Mouse (Mus musculus): Measurements from ENCODE around the gene Adgra1.
A peak's percentile ranks its signal among the peaks of the same experiment; 100 is the strongest.

The Adgra1 gene

DNA sequence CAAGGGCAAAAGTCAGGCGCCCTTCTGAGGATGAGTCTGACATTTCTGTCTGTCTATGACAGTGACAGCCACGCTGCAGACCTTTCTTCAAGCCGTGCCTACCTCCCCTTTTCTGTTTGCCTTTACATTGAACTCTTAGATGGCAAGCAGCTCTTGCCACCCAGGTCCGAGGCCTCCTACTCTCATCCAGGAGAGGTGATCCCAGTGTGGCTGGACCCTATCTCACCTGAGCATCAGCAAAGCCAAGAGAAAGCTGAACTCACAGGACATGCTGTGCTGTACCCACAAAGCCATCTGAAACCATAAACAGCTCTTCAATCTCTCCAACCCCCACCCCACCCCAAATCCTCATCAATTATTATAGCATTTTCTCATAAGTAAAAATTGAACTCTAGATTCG is 16.7 kb downstream of the Adgra1 start:
- no peak for DNase-seq

GRCm38 (mm10) chr7:139851098-139851497 is 17.1 kb downstream of the Adgra1 start:
- no peak for DNase-seq

DNA sequence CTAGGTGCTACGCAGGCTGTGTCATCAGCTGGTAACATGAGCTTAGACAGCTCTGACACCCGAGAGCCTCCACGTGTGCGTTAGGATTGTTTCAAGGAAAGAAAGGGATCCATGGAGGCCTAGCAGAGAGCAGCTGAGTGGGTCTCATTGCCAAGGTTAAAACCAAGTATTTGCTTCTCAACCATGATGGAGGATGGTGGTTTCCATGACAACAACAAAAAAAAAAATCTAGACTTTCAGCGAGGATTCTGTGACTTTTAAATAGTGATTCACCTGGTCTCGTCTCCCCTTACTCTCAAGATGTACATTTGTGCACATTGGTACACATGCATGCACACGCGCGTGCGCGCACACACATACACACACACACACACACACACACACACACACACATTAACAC is 21.3 kb downstream of the Adgra1 start:
- DNase-seq, result no peak

DNA sequence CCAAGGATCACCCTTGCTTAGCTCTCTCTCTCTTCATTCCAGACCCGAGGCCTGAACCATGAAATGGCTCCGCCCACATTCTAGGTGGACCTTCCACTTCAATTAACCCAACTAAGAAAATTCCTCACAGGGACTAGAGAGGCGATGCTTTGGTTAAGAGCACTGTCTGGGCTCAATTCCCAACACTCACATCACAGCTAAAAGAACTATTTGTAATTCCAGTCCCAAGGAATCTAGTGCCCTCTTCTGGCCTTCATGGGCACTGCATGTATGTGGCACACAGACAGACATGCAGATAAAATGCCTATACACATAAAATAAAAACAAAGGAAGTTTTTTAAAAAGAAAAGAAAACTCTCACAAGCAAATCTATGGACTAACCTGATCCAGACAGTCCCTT is 27.4 kb downstream of the Adgra1 start:
- DNase-seq, result peak; percentile 35 to 57

- peak in 1 of 2 experiments; percentile 2 for DNase-seq
Observed at GRCm38 (mm10) chr7:139863076-139863475, 29.1 kb downstream of the Adgra1 start.

- DNase-seq, result peak in 1 of 2 experiments; percentile 18
Observed at GRCm38 (mm10) chr7:139864253-139864652, 30.3 kb downstream of the Adgra1 start.

DNA sequence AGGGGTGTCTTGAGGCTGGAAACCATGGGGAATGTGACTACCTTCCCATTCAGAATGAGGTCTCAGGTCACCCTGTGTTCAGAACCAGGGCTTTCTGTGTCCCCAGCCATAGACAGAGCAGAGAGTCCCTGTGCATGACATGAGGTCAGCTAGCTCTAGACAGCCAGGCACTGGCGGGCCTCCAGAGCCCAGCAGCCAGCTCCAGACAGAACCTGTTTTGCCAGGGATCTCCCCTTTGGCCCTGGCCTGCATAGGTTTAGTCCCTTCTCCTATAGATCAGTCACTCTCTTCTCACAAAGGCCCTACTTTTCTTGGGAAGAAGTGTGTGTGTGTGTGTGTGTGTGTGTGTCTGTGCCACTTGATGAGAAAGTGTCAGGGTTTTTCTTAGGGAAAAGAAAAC is 30.9 kb downstream of the Adgra1 start:
- peak in 1 of 2 experiments; percentile 10 for DNase-seq

DNA sequence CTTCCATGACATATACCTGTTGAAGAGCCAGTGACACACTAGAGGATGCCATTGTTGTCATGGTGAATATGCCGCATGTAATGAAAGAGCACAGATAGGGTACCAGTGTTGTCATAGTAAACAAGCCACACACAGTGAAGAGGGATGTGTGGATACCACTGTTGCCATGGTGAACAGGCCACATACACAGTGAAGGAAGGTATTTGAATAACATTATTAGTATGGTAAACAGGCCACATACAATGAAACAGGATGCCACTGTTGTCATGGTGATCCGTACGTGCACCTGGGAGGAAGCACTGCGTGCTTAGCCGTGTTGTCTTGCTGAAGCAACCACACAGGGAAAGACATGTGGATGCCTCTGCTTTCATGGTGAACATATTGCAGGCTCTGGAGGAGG is 37.0 kb downstream of the Adgra1 start:
- peak in 1 of 2 experiments; percentile 8 for DNase-seq

- peak in 1 of 2 experiments; percentile 16 for DNase-seq
Observed at GRCm38 (mm10) chr7:139877167-139877792, 43.3 kb downstream of the Adgra1 start.

DNA sequence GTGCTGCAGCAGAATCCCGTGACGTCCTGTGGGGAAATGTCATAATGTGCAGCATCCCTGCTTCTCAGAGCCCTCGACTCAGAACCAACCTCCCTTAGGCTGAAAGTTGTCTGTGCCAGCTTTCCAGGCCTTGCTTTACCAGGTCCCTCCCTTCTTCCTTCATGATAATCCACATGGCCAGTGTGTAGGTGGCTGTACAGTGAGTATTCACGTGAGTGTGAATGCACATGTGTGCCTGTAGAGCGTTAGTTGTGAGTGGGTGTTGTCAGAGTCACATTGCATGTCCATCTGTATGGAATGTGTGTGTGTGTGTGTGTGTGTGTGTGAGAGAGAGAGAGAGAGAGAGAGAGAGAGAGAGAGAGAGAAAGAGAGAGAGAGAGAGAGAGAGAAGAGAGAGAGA is 44.1 kb downstream of the Adgra1 start:
- DNase-seq, result peak in 1 of 2 experiments; percentile 4

DNA sequence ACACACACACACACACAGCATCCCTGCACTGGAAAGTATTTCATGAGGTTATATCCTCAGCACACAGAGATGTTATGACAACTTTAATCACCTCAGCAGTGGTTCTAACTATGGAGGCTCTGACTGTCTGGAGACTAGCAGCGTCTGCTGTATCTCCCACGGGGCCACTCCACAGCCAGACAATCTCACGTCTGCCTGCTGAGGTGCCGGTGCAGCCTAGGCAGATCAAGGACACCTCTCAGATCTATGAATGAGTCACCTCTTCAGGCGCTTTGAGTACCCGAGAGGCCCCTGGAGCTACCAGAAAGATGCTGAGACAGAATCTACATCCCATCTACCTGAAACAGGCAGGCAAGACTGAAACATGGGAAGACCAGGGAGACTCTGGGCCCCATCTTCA is 44.6 kb downstream of the Adgra1 start:
- DNase-seq, result peak in 1 of 2 experiments; percentile 7

DNA sequence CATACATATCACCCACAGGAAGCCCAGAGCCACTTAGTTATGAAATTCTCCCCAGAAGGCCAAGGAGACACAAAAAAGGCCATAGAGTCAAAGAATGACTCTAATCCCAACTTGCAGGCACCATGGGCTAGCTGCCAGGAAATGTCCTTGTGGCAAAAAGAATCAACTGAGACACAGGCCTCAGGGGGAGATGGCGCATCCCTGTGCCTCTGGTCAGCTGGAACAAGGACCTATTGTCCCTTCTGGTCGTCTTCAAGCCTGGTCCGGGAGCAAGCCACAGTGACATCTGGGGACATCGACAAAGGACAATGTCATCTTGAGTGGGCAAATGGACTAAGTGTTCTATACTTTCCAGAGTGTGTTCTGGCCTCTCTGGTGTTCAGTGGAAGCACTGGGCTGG is 49.6 kb downstream of the Adgra1 start:
- no peak for DNase-seq

DNA sequence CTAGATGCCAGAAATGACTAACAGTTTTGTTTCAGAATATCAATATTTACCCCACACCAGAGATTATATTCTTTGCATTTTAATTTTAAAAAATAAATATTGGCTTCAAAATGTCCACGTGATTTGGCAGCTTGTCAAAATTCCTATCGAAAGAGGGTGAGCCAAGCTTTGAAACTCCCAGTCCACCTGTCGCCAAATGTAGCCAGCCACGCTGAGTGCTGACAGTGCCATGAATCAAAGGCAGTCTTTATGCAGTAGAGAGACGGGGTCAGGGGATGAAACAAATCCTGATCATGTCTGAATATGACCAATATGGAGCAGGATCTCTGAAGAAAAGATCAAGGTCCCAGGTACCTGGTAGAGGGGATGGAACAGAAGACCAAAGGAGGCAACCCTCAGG is 57.8 kb downstream of the Adgra1 start:
- no peak for DNase-seq

- DNase-seq, result peak in 1 of 2 experiments; percentile 43
Observed at GRCm38 (mm10) chr7:139894655-139895557, 60.9 kb downstream of the Adgra1 start, which contains the start of gene Kndc1. TSS of gene Kndc1 (plus strand) at chr7:139894696.

- peak in 1 of 2 experiments; percentile 9 for DNase-seq
Observed at GRCm38 (mm10) chr7:139896271-139896670, 62.3 kb downstream of the Adgra1 start.

- DNase-seq, result peak in 1 of 2 experiments; percentile 2
Observed at GRCm38 (mm10) chr7:139896796-139897195, 62.8 kb downstream of the Adgra1 start.

DNA sequence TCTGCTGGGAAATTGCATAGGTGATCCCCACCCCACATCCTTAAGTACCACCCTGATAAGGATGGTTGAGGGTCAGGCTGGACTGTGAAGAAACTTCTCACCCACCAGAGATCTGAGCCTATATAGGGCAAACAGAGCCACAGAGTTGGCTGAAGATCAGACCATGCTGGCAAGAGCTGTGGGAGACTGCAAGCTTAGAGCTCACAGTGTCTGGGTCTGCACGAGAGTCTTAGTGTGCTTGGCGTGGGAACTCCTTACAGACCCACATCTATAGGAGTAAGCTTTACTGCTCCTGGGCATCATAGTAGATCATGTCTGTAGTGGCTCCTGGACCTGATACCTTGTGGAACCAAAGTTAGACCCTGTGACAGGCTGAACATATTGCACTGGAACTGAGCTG is 64.6 kb downstream of the Adgra1 start:
- no peak for DNase-seq

DNA sequence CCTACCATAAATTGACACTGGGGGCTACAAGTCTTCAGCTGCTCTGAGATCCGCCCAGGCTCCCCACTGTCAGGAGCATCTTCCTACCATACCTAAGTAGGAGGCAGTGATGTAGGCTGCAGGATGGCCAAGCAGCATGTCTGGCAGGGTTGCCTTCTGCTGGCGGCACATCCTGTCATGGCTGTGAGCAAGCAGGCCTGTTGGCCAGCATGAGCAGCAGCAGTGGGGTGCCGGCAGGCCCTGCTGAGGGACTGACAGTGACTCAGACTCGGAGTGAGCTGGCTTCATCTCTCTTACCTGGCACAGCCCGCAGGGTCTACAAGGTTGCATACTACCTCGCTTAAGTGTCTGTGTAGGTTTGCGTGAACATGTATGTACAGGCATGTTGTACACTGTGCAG is 65.5 kb downstream of the Adgra1 start:
- DNase-seq, result no peak

DNA sequence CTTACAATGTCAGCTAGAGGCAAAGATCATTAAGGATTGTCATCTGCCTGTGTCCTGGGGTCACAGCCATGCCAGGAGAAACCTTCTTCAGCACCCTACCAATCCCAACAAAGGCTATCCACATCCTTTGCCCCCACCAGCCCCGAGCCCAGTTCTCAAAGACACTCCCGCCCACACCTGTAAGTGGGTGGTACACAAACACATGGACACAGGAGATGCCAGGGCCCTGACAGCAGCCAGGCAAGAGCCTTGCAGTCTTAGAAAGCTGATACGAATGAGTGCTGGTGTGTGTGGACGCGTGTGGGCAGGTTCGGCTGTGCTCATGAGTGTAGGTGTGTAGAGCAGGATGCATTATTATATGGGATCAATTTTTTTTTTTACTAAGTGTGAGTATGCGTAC is 66.5 kb downstream of the Adgra1 start:
- DNase-seq, result no peak

GRCm38 (mm10) chr7:139900896-139901295 is 66.9 kb downstream of the Adgra1 start:
- DNase-seq, result no peak

DNA sequence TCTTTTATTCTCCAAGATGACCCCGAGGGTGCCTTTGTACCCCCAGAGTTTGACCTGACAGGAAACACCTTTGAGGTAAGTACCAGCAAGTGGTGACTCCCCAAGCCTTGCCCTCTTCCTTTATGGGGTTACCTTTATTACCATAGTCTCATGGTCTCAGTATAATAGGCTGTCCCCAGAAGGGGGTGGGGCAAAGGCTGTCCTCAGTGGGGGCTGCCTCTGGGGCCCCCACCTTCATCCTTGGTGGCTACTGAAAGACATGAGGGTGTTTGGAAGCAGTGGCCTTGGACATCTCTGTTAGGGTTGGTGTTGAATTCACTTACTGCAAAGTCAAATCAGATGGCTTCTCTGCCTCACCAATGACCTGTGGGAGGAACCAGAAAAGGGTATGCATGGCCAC is 68.0 kb downstream of the Adgra1 start:
- no peak for DNase-seq

DNA sequence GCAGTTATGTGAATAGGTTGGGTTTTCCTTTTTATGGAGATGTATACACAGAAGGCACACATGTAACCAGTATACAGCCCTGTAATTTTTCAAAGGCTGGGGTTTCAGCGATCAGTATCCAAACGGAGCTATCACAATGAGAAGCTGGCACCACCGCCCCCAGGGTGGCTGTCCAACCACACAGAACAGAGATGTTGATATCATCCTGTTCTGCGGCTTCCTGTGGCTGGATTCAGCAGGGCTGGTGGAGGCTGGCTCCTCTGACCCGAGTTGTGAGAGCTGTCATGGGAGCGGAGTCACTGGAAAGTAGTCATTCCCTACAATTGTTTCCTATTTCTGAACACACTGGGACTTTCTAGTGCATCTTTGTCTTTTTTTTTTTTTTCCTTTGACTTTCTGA is 71.3 kb downstream of the Adgra1 start:
- no peak for DNase-seq

GRCm38 (mm10) chr7:139905661-139906060 is 71.7 kb downstream of the Adgra1 start:
- DNase-seq, result peak in 1 of 2 experiments; percentile 34

DNA sequence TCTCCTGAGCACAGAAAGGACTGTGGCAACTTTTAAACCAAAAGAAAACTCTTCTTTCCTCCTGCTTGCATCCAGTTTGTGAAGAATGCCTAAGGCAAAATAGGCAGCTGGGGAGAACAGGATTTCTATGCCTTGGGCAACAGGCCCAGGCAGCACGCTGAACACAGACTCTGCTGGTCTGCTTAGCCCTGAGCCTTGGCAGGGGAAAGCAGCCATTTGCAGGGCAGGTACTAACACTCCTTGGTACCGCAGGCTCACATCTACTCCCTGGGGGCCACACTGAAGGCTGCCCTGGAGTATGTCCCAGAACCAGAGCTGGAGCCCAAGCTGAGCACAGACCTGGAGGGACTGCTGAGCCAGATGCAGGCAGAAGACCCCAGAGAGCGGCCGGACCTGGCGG is 74.2 kb downstream of the Adgra1 start:
- DNase-seq, result no peak
